Mouse (Mus musculus): ENCODE data around the gene Ifit3.
"Not testable (repeated sequence)": the region's sequence is repeated elsewhere in the genome, so short reads cannot be mapped to it uniquely, and the experiment has no call there.

- TF ChIP-seq CTCF (conservative IDR thresholded peaks at IDR 0.05; ENCODE audit: low read length); POU5F1 (IDR thresholded peaks at IDR 0.05; ENCODE audit: borderline replicate concordance, low read length); NANOG (IDR thresholded peaks at IDR 0.05; ENCODE audit: borderline replicate concordance, low read length): not testable (repeated sequence)
Observed at GRCm38 (mm10) chr19:34587898-34588692, 4.8 kb downstream of the Ifit3 start.
